Mouse (Mus musculus) small intestine, adult 2 months (tissue): ENCODE results near the gene Kansl2.

ENCODE experiments used
- CTCF ChIP-seq: fragments of 200-500 bp; IDR thresholded peaks from 2 replicates; pipeline ENCODE4 v1.5.1; 2012; ENCODE audit warnings: low read depth, mild to moderate bottlenecking, control low read depth, inconsistent platforms, low read length, moderate library complexity, mixed read lengths; ENCODE audit not compliant: insufficient replicate concordance, insufficient read length; ENCODE audit errors: extremely low read depth
- POLR2A ChIP-seq: fragments of 200-500 bp; IDR thresholded peaks from 2 replicates; pipeline ENCODE4 v1.6.1; 2012; ENCODE audit warnings: low read depth, mild to moderate bottlenecking, control low read depth, inconsistent platforms, low read length, moderate library complexity

DNA sequence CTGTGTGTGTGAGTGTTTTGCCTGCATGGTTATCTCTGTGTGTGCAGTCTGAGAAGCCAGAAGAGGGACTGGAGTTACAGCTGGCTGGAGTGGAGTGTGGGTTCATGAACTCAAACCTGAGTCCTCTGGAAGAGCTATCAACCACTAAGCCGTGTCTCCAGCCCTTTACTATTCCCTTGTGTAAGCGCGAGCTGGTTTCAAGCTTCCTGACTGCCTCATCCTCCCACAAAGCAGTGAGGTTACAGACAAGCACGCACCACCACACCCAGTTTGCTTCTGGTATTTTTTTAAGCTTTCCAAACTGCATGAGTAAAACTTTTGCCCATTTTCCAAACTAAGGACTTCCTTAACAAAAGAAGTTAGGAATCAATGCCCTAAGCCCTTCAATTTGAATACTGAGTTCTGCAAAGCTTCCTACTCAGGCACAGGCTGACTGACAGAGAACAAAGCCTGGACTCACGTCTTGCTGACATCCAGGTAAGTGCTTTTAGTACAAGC lies 5.9 kb downstream of the Kansl2 start:
- TF ChIP-seq POLR2A (no peak), CTCF (no peak)
